Mouse (Mus musculus) ES-Bruce4 (cell line): ENCODE measurements around the gene Tmem273.

Experiments
- CTCF ChIP-seq: IDR thresholded peaks from one replicate; pipeline ENCODE4 v1.8.1; 2011; ENCODE audit warnings: low read depth, low read length
- POLR2A ChIP-seq: IDR thresholded peaks from one replicate; pipeline ENCODE4 v1.8.1; 2011; ENCODE audit warnings: low read length; ENCODE audit not compliant: insufficient read depth

- TF ChIP-seq CTCF (no peak), POLR2A (no peak)
Measured at GRCm38 (mm10) chr14:32736561-32736960, 49.2 kb upstream of the Tmem273 start.
